Mouse (Mus musculus) G1E (cell line): Measurements from ENCODE around the gene Gm14137. TPM values are rescaled to one million over a fixed set of nuclear protein-coding genes. Genes with fewer than 3 reads are reported as not detected.

Source experiments
- ATAC-seq: 2 replicates; pipeline ENCODE4 v1.8.0; 2016; ENCODE audit warnings: mild to moderate bottlenecking; ENCODE audit not compliant: insufficient number of reproducible peaks, poor library complexity, low FRiP score, severe bottlenecking; ENCODE audit errors: extremely low read depth
- DNase-seq: peaks from one replicate; pipeline ENCODE4 v3.0.0; 2012; ENCODE audit warnings: low spot score
- H3K27me3 ChIP-seq: 2 replicates; pipeline ENCODE4 v1.6.1; 2012; ENCODE audit warnings: mild to moderate bottlenecking, low read length, inconsistent platforms; ENCODE audit not compliant: insufficient read depth
- H3K36me3 ChIP-seq: replicated peaks from 2 replicates; pipeline ENCODE3; 2012; ENCODE audit warnings: mild to moderate bottlenecking, inconsistent platforms
- H3K4me1 ChIP-seq: 2 replicates; pipeline ENCODE4 v1.6.1; 2012; ENCODE audit warnings: low read depth, low read length, inconsistent platforms, mixed read lengths; ENCODE audit not compliant: insufficient read depth
- H3K4me3 ChIP-seq: 2 replicates; pipeline ENCODE4 v1.5.1; 2012; ENCODE audit warnings: low read depth, mild to moderate bottlenecking, inconsistent platforms, low read length, moderate library complexity, mixed read lengths
- H3K9me3 ChIP-seq: replicated peaks from 2 replicates; pipeline ENCODE4 v1.6.1; 2012; ENCODE audit warnings: inconsistent platforms
- CTCF ChIP-seq: IDR thresholded peaks from 2 replicates; pipeline ENCODE4 v1.5.1; 2012; ENCODE audit warnings: low read depth, low read length, inconsistent platforms, mixed read lengths
- GATA1 ChIP-seq: IDR thresholded peaks from 2 replicates; pipeline ENCODE4 v1.6.1; 2012; ENCODE audit warnings: borderline replicate concordance, low read length, inconsistent platforms, mixed read lengths
- GATA2 ChIP-seq: IDR thresholded peaks from 2 replicates; pipeline ENCODE4 v1.6.1; 2012; ENCODE audit warnings: low read depth, low read length, inconsistent platforms, borderline replicate concordance
- POLR2AphosphoS5 ChIP-seq: IDR thresholded peaks from 2 replicates; pipeline ENCODE4 v1.6.1; 2012; ENCODE audit warnings: low read depth, low read length, inconsistent platforms; ENCODE audit not compliant: insufficient replicate concordance
- TAL1 ChIP-seq: conservative IDR thresholded peaks from 2 replicates; pipeline ENCODE4 v1.6.1; 2012; ENCODE audit warnings: low read depth, low read length, inconsistent platforms, mixed read lengths
- polyA plus RNA-seq: library from polyadenylated mRNA; stranded (reverse); fragments of >175 nt; gene quantifications from 2 replicates; pipeline ENCODE4 v1.2.3, GENCODE M21; 2012
- total RNA-seq, 2 experiments: library from RNA; stranded (forward) in 1 of 2; stranded (reverse) in 1 of 2; fragments of 200-1000 nt in 1 of 2; fragments of >200 nt in 1 of 2; fragmentation: Nextera tagmentation in 1 of 2; gene quantifications; 2 replicates each; pipeline ENCODE4 v1.2.3; 2014 to 2017

Gene Gm14137
- total and polyA plus RNA-seq, 3 experiments: 0.02 to 0.16 TPM; not detected in 1

DNA sequence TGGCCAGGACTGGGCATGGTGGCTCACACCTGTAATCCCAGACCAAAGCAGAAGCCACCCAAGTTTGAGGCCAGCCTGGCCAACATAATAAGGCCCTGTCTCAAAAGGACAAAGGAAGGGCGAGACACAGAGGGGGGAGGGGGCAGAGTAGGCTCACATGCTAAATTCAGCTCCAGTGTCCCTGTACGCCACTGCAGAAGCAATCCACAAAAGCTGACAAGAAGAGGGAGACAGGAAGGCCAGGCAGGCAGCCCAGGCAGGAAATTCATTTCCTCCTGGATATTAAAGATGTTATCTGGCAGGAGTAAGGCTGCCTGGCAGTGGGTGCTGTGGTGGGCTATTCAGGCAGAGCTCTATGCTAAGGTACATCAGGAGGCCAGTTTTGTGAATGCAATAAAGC lies 13.1 kb upstream of the Gm14137 start:
- no peaks in the 10 kb centered on the region for H3K27me3 ChIP-seq
- H3K4me3 ChIP-seq: no peak overlapping the region; the same call in 1 of the 2 replicates
- H3K36me3 ChIP-seq: no peaks in the 10 kb centered on the region
- peaks cover 66% of the 10 kb centered on the region for H3K4me1 ChIP-seq
- no peak for DNase-seq
- TF ChIP-seq GATA1 (no peak), POLR2AphosphoS5 (no peak), CTCF (no peak), GATA2 (no peak)
- H3K9me3 ChIP-seq: no peaks in the 10 kb centered on the region
- no peak for ATAC-seq

GRCm38 (mm10) chr2:119163135-119163534 lies 11.2 kb upstream of the Gm14137 start:
- TF ChIP-seq CTCF (no peak), TAL1 (peak; percentile 87), POLR2AphosphoS5 (no peak), GATA1 (no peak), GATA2 (peak; percentile 90; the same call in 1 of the 2 replicates)
- DNase-seq (peak; percentile 67), ATAC-seq (peak; percentile 90)
- H3K36me3 ChIP-seq: no peaks in the 10 kb centered on the region
- peaks cover 75% of the 10 kb centered on the region for H3K4me1 ChIP-seq
- H3K9me3 ChIP-seq: no peaks in the 10 kb centered on the region
- H3K27me3 ChIP-seq: no peaks in the 10 kb centered on the region
- H3K4me3 ChIP-seq: peak overlapping the region; percentile 58; the same call in 1 of the 2 replicates

- no peaks in the 10 kb centered on the region for H3K9me3 ChIP-seq
- DNase-seq (no peak), ATAC-seq (no peak)
- H3K36me3 ChIP-seq: no peaks in the 10 kb centered on the region
- H3K4me1 ChIP-seq: peaks cover 74% of the 10 kb centered on the region
- H3K4me3 ChIP-seq: no peak overlapping the region; the same call in 1 of the 2 replicates
- TF ChIP-seq GATA2: no peak
- no peak for TF ChIP-seq TAL1
- no peak for TF ChIP-seq CTCF
- no peak for TF ChIP-seq GATA1
- no peak for TF ChIP-seq POLR2AphosphoS5
- H3K27me3 ChIP-seq: no peaks in the 10 kb centered on the region
These were observed 10.3 kb upstream of the Gm14137 start for GRCm38 (mm10) chr2:119163999-119164398.

DNA sequence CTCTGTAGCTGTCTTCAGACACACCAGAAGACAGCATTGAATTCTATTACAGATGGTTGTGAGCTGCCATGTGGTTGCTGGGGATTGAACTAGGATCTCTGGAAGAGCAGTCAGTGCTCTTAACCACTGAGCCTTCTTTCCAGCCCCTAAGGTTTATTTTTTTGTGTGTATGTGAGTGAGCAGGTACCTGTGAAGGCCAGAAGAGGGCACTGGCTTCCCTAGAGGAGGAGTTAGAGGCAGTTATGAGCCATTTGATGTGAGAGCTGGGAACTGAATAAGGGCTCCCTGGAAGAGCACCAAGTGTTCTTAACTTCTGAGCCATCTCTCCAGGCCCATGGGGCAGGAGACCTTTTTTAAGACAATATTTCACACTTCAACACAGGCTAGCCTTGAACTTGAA lies 8.9 kb upstream of the Gm14137 start:
- Histone ChIP-seq H3K36me3 (peaks cover 3% of the 10 kb centered on the region), H3K9me3 (no peaks in the 10 kb centered on the region), H3K4me3 (no peak overlapping the region), H3K27me3 (peaks cover 2% of the 10 kb centered on the region; the same call in 1 of the 2 replicates), H3K4me1 (peaks cover 75% of the 10 kb centered on the region)
- DNase-seq (no peak), ATAC-seq (no peak)
- TF ChIP-seq GATA2 (no peak), TAL1 (no peak), POLR2AphosphoS5 (no peak), CTCF (no peak), GATA1 (no peak)

GRCm38 (mm10) chr2:119166901-119167865 lies 7.1 kb upstream of the Gm14137 start, which contains the start of gene Gchfr:
Gchfr (plus strand) TSS chr2:119167773.
- Histone ChIP-seq H3K36me3 (peaks cover 13% of the 10 kb centered on the region), H3K9me3 (no peaks in the 10 kb centered on the region), H3K27me3 (peaks cover 2% of the 10 kb centered on the region; the same call in 1 of the 2 replicates), H3K4me1 (peaks cover 67% of the 10 kb centered on the region), H3K4me3 (peak within 1 kb of the TSS; percentile 82)
- 0 out of 2 replicates have a peak, but pooled peaks have one; percentile 29 for ATAC-seq
- TF ChIP-seq POLR2AphosphoS5: no peak
- TF ChIP-seq GATA2: no peak
- TF ChIP-seq GATA1: no peak
- TF ChIP-seq TAL1: no peak
- no peak for TF ChIP-seq CTCF
- DNase-seq: peak; percentile 45

DNA sequence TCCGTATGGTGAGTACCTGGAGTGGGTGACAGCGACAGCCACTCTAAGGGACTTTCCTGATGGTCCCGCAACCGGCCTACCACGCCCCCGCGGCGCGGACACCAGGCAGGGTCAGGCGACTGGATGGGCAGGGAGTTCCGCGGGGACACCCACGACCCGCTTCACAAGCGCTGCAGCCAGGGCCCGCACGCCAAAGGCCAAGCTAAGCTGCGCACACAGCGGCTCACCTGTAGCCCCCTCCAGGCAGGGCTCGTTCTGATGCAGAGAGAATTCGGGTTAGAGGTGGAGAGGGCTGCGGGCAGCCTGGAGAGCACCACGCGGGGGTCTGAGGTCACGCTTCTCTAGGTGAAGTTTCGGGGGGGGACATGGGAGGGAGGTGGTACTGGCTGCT lies 6.4 kb upstream of the Gm14137 start:
- ATAC-seq (no peak), DNase-seq (no peak)
- TF ChIP-seq POLR2AphosphoS5: no peak
- no peak for TF ChIP-seq GATA2
- no peak for TF ChIP-seq GATA1
- TF ChIP-seq TAL1: no peak
- TF ChIP-seq CTCF: no peak
- peak overlapping the region; percentile 82 for H3K4me3 ChIP-seq
- H3K36me3 ChIP-seq: peaks cover 18% of the 10 kb centered on the region
- peaks cover 69% of the 10 kb centered on the region for H3K4me1 ChIP-seq
- no peaks in the 10 kb centered on the region for H3K9me3 ChIP-seq
- peaks cover 2% of the 10 kb centered on the region; the same call in 1 of the 2 replicates for H3K27me3 ChIP-seq
